Mouse (Mus musculus) CD4-positive, CD25-positive, alpha-beta regulatory T cell, adult 2 months (primary cell): Measurements from ENCODE around the gene Klrc1.
"Not testable (repeated sequence)": the region's sequence is repeated elsewhere in the genome, so short reads cannot be mapped to it uniquely, and the experiment has no call there.

ENCODE experiments used
- DNase-seq: peaks from one replicate; pipeline ENCODE4 v3.0.0-alpha.2; 2012; ENCODE audit warnings: low read depth, low spot score

Klrc1 gene

DNA sequence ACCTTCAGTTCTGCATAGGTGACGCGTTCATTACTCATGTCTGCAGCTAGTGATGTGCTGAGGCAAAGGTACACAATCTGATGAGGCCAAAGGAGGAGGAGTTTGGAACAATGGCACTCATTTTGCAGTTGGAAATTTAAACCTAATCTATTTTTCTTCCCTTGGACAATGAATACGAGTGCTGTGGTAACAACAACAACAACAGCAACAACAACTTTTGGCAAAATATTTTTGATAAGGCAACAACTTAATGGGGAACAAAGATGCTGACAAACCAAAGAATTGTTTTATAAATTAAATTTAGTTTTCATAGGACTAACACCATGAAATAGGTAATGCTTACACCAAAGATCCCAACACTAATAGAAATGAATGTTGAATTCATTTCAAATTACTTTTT is at the start of gene Klrc1:
TSS of gene Klrc1 (minus strand) at position 101 of the 400 bp plus-strand sequence.
- DNase-seq: no peak

DNA sequence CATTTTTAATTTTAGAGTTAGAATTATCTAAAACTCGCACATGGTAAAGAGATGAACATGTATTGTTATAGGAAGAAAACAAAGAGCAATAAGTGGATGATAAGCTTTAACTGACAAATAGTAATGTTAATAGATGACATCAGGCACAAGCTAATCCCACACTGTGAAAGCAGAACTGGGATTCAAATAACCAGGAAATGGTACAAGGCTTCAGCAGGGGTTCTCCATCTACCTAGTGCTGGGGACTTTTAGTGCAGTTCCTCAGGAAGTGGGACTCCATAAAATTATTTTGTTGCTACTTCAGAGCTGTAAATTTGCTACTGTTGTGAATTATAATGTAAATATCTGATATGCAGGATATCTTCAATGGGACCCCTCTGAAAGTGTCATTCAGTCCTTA is 48.5 kb upstream of the Klrc1 start:
- DNase-seq: no peak

DNA sequence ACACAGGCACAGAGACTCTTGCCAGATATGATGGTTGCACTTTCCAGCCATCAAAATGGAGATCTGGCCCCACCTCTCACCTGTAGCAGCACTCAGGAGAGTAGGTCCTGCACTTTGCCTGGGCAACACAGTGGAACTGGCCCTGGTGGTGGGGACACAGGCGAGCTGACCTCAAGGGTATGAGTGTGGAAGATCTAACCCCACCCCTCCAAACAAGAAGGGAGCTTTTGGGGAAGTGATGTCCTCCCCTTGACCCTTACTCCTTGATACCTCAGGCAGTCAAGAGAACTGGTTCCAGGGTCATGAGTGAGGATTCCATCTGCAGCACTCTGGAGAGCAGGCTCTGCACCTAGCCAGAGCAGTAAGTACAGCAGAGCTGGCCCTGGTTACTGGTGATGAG is 42.6 kb upstream of the Klrc1 start:
- no peak for DNase-seq

DNA sequence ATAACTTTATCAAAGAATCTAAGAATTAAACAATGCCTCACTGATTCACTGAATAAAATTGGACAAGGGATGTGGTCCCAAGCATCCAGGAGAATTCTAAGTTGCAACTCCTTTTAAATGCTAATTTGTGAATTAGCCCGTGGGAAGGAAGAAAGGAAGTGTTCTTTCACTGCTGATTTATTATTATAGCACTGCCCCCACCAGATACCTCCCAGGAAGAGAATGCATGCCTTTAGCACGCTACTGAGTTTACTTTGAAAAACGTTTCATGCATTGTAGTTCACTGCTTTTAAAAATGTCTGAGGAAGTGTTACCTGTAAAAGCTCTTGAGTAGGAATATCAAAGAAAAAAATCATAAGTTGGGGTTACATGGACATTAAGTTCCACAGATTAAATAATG is 41.7 kb upstream of the Klrc1 start:
- DNase-seq: no peak

DNA sequence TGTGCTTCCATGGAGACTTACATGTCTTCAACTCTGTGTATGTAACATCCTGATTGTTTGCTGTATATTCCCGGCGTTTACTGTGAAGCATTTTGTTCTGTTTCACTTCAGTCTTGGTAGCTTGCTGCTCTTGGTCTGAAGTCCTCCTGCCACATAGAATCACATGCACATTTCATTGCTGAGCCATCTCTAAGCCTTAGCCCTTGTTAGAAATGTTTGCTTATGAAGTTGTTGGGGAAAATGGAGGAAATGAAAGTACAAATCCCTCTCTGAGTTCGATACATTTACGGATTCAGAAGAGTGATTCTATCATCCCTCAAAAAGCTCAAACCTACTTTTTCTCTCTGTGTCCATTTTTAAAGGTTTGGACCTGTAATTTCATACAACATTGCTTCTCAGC is 38.3 kb upstream of the Klrc1 start, which contains the start of gene Klri1:
TSS of gene Klri1 (minus strand) at position 101 of the 400 bp plus-strand sequence.
- no peak for DNase-seq

DNA sequence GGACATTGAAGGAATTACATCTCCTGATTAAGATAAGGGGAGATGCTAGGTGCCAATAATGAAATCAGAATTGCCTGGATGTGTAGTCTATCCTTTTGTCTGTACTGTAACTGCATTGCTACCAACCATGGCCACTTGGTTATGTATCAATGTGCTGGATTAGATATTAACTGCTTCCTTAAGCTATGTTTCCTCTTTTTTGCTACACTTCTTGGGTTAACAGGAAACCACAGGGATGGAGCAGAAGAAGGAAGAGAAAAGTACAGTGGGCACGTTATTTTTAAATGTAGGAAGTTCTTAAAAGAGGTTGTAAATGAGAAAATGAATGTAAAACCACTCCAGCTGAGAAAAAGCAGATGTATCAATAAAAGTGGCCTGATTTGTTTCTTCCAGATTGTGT is 34.8 kb upstream of the Klrc1 start:
- DNase-seq: no peak

DNA sequence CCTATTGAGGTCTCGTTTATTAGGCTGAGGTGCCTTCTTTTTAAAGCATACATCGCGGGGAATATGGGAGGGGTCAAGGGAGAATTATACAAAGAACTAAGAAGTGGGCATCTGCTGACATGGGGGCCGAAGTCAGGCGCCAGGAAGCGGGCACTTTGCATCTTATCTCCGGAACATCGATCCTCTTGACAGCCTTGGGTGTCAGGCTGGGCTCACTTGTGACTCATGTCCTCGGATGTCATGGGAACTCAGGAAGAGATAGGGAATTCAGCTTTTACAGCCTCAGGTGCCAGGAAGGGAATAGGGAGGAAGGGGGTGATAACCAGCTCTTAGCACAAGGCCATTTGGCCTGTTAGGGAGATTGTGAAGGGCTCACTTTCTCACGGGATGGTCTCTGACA is 12.7 kb upstream of the Klrc1 start:
- DNase-seq: not testable (repeated sequence)

DNA sequence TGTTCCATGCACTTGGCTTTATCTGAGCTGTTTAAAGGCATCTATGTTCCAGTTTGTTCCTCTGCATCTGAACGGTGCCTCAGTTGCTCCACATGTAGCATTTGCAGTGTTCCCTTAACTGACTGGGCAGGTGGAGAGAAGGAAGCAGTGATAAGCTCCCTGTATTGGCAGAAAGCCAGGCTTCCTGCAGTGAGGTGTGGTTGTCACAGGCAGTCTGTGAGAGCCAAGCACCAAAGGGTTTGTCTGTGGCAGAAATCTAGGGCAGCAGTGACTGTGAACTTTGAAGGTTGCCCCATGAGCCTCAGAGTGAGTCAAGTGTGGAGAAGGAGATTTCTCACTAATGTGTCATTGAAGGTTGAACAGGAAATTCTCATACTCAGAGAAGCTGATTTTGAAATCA is 1.6 kb upstream of the Klrc1 start:
- DNase-seq: peak; percentile 29

DNA sequence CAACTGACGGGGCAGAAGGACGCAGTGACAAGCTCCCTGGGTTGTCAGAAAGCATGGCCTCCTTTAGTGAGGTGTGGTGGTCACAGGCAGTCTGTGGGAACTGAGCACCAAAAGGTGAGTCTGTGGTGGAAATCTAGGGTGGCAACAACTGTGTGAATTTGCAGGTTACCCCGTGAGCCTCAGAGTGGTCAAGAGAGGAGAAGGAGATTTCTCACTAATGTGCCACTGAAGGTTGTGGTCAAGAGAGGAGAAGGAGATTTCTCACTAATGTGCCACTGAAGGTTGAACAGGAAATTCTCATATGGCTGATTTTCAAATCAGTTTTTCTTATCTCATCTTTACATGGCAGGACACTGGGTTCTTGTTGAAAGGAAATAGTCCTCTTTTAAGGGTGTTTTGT is 17.5 kb downstream of the Klrc1 start:
- not testable (repeated sequence) for DNase-seq

DNA sequence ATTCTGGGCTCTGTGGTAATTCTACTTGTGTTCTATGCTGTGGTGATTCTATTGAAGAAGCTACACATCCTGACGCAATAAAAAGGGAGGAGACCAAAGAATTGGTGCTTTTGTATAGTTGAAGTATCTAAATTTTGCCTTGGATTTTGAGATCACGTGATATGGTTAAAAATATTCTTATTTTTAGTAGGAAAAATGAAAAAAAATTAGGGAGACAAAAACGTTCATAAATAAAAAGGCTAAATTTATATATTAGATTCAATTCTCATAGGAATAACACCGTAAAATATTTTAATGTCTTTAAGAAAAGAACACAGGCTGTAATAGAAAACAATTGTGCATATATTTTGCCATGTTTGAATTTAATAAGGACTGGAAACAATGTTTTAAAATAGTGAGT is 18.2 kb downstream of the Klrc1 start, which contains the start of gene Klrc2:
TSS of gene Klrc2 (minus strand) at position 101 of the 400 bp plus-strand sequence.
- not testable (repeated sequence) for DNase-seq

DNA sequence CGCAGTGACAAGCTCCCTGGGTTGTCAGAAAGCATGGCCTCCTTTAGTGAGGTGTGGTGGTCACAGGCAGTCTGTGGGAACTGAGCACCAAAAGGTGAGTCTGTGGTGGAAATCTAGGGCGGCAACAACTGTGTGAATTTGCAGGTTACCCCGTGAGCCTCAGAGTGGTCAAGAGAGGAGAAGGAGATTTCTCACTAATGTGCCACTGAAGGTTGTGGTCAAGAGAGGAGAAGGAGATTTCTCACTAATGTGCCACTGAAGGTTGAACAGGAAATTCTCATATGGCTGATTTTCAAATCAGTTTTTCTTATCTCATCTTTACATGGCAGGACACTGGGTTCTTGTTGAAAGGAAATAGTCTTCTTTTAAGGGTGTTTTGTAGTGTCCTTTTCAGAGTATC is 34.7 kb downstream of the Klrc1 start:
- not testable (repeated sequence) for DNase-seq

DNA sequence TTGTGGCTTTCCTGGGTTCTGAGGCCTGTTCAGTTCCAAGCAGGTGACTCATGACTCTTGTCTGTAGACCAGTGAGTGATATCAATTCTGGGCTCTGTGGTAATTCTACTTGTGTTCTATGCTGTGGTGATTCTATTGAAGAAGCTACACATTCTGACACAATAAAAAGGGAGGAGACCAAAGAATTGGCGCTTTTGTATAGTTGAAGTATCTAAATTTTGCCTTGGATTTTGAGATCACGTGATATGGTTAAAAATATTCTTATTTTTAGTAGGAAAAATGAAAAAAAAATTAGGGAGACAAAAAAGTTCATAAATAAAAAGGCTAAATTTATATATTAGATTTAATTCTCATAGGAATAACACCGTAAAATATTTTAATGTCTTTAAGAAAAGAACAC is 35.5 kb downstream of the Klrc1 start, which contains the start of gene Klrc3:
TSS of gene Klrc3 (minus strand) at position 101 of the 400 bp plus-strand sequence.
- not testable (repeated sequence) for DNase-seq

DNA sequence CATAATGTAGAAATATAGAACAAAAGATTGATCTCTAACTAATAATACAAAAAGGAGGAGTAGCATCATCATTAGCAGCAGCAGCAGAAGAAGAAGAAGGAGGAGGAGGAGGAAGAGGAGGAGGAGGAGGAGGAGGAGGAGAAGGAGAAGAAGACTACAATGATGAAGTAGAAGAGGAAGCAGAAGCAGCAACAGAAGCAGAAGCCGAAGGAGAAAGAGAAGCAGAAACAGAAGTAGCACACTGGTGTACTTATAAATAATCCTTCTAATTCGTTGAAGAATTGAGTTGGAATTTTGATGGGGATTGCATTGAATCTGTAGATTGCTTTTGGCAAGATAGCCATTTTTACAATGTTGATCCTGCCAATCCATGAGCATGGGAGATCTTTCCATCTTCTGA is 47.7 kb downstream of the Klrc1 start:
- DNase-seq: not testable (repeated sequence)

DNA sequence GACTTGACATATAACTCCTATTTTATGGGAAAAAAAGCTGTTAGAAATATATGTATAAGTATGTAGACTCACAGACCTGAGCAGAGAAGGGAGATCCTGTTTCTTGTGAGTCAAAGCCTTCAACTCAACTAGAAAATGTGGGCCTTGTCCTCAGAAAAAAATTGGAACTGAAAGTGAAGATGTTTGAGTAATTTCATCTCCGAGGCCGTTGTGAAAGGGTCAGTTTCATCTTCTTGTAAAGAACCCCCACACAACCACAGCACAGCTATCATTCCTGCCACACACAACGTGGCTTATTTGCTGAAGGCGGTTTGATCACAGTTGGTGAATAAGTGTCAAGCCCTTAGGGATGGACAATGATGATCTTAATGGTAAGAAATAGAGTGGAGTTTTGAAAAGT is 55.0 kb downstream of the Klrc1 start, which contains the start of gene Klrk1:
TSS of gene Klrk1 (minus strand) at position 130 of the 400 bp plus-strand sequence.
- DNase-seq: no peak
